Mouse (Mus musculus) hindbrain, embryonic 16.5 days (tissue): ENCODE data around the gene Flywch1. TPM values are rescaled to one million over a fixed set of nuclear protein-coding genes. Genes with fewer than 3 reads are reported as not detected.
A peak's percentile ranks its signal among the peaks of the same experiment; 100 is the strongest.

Experiments
- ATAC-seq: fragments of 200-750 bp; cut with Nextera tagmentation; 2 replicates; pipeline ENCODE4 v1.8.0; 2017; ENCODE audit warnings: moderate TSS enrichment, moderate library complexity
- H3K27ac ChIP-seq: fragments of 300-500 bp; sonication (generic); 2 replicates; pipeline ENCODE4 v1.5.1; 2014; ENCODE audit warnings: low read depth, mild to moderate bottlenecking, control low read depth, low read length, moderate library complexity
- H3K27me3 ChIP-seq: fragments of 300-500 bp; sonication (generic); replicated peaks from 2 replicates; pipeline ENCODE4 v1.6.1; 2014; ENCODE audit warnings: low read length; ENCODE audit not compliant: control insufficient read depth, insufficient read depth
- H3K36me3 ChIP-seq: fragments of 300-500 bp; sonication (generic); 2 replicates; pipeline ENCODE4 v1.6.1; 2014; ENCODE audit warnings: mild to moderate bottlenecking, low read length, moderate library complexity, mixed read lengths; ENCODE audit not compliant: control insufficient read depth, insufficient read depth
- H3K4me1 ChIP-seq: fragments of 300-500 bp; sonication (generic); 2 replicates; pipeline ENCODE4 v1.6.1; 2014; ENCODE audit warnings: low read depth, low read length; ENCODE audit not compliant: control insufficient read depth, insufficient read depth
- H3K4me2 ChIP-seq: fragments of 300-500 bp; sonication (generic); 2 replicates; pipeline ENCODE4 v1.6.1; 2014; ENCODE audit warnings: mild to moderate bottlenecking, low read length, control low read depth, moderate library complexity
- H3K4me3 ChIP-seq: fragments of 300-500 bp; sonication (generic); 2 replicates; pipeline ENCODE4 v1.5.1; 2014; ENCODE audit warnings: mild to moderate bottlenecking, low read length, control low read depth, moderate library complexity
- H3K9ac ChIP-seq: fragments of 300-500 bp; sonication (generic); 2 replicates; pipeline ENCODE4 v1.6.1; 2014; ENCODE audit warnings: low read depth, mild to moderate bottlenecking, control low read depth, low read length, moderate library complexity
- H3K9me3 ChIP-seq: fragments of 300-500 bp; sonication (generic); 2 replicates; pipeline ENCODE4 v1.6.1; 2014; ENCODE audit warnings: mild to moderate bottlenecking, low read length, moderate library complexity; ENCODE audit not compliant: control insufficient read depth
- WGBS: fragments of 180-500 bp; shearing (Covaris S2); extraction: QIAGEN DNeasy Blood & Tissue Kit; methylation state at CpG from one replicate; pipeline ENCODE4 v1.1.7; 2014; 5-methylcytosine and 5-hydroxymethylcytosine counted together
- polyA plus RNA-seq: library from polyadenylated mRNA; unstranded; fragments of >200 nt; fragmentation: Nextera tagmentation; extraction: Ambion mirVana; gene quantifications from 2 replicates; pipeline ENCODE4 v1.2.1, GENCODE M21; 2015

The Flywch1 gene
- polyA plus RNA-seq, 1 experiment from 2014 or later = 203 TPM

DNA sequence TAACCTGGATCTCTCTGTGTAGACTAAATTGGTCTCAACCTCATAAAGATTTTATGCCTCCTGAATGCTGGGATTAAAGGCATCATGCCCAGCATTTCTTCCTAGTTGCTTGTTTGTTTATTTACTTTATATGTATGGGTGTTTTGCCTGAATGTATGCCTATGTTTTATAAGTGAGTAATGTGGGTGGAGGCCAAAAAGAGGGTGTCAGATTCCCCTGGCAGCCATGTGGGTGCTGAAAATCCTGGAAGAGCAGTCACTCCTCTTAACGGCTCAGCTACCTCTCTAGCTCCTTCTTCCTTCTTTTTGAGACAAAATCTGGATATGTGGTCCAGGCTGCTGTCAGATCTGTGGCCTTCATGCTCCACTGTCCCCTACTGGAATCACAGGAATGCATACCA, 41.0 kb downstream of the Flywch1 start:
- Histone ChIP-seq H3K27me3 (no peaks in the 10 kb centered on the region), H3K9ac (no peak overlapping the region), H3K4me3 (no peak overlapping the region), H3K36me3 (no peaks in the 10 kb centered on the region; the same call in 1 of the 2 replicates), H3K9me3 (no peaks in the 10 kb centered on the region), H3K4me2 (no peak overlapping the region), H3K4me1 (peaks cover 9% of the 10 kb centered on the region), H3K27ac (no peak overlapping the region)
- WGBS = 70% methylated on average over 1 of the region's 1 CpGs
- ATAC-seq = no peak

- Histone ChIP-seq H3K27me3 (no peaks in the 10 kb centered on the region), H3K4me2 (peak overlapping the region; percentile 96), H3K4me3 (peak overlapping the region; percentile 92), H3K4me1 (peaks cover 10% of the 10 kb centered on the region), H3K9me3 (no peaks in the 10 kb centered on the region), H3K27ac (peak overlapping the region; percentile 63; the same call in 1 of the 2 replicates), H3K36me3 (no peaks in the 10 kb centered on the region), H3K9ac (peak overlapping the region; percentile 77)
- 0% methylated on average over 16 of the region's 20 CpGs for WGBS
- ATAC-seq = peak; percentile 85
These were observed 44.7 kb downstream of the Flywch1 start for GRCm38 (mm10) chr17:23726758-23727142.

GRCm38 (mm10) chr17:23725999-23726757, 45.2 kb downstream of the Flywch1 start, which contains the start of gene Pkmyt1:
TSS of gene Pkmyt1 (plus strand) at chr17:23726336.
- no peaks in the 10 kb centered on the region for H3K27me3 ChIP-seq
- ATAC-seq = peak; percentile 95
- H3K4me1 ChIP-seq = peaks cover 10% of the 10 kb centered on the region
- no peaks in the 10 kb centered on the region for H3K36me3 ChIP-seq
- no peaks in the 10 kb centered on the region for H3K9me3 ChIP-seq
- H3K9ac ChIP-seq = peak within 1 kb of the TSS; percentile 77
- peak within 1 kb of the TSS; percentile 72 for H3K27ac ChIP-seq
- H3K4me2 ChIP-seq = peak within 1 kb of the TSS; percentile 96
- H3K4me3 ChIP-seq = peak within 1 kb of the TSS; percentile 92
- under 1% methylated on average over 51 of the region's 73 CpGs for WGBS

DNA sequence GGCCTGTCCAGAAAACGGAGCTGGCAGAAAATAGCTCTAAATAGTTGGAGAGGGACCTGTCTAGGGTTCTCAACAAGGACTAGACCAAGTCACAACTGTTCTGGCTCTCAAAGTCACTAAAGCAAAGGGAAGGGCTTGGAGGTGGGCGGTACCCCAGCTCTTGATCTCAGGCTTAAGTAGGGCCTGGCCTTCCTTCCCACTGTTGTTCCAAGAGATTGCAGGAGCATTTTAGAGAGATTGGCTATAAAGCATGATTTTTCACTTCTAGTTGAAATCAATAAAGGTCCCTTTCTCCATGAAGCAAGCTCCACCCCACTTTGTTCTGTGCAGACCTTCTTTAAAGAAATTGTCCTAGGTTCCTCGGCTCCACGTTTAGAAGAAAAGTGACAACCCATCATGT, 45.9 kb downstream of the Flywch1 start:
- WGBS = 67% methylated on average over 4 of the region's 4 CpGs
- peaks cover 10% of the 10 kb centered on the region for H3K4me1 ChIP-seq
- H3K27ac ChIP-seq = peak overlapping the region; percentile 72
- peak overlapping the region; percentile 77 for H3K9ac ChIP-seq
- no peaks in the 10 kb centered on the region for H3K27me3 ChIP-seq
- no peaks in the 10 kb centered on the region for H3K36me3 ChIP-seq
- H3K9me3 ChIP-seq = no peaks in the 10 kb centered on the region
- H3K4me2 ChIP-seq = peak overlapping the region; percentile 96
- ATAC-seq = no peak
- H3K4me3 ChIP-seq = peak overlapping the region; percentile 92

DNA sequence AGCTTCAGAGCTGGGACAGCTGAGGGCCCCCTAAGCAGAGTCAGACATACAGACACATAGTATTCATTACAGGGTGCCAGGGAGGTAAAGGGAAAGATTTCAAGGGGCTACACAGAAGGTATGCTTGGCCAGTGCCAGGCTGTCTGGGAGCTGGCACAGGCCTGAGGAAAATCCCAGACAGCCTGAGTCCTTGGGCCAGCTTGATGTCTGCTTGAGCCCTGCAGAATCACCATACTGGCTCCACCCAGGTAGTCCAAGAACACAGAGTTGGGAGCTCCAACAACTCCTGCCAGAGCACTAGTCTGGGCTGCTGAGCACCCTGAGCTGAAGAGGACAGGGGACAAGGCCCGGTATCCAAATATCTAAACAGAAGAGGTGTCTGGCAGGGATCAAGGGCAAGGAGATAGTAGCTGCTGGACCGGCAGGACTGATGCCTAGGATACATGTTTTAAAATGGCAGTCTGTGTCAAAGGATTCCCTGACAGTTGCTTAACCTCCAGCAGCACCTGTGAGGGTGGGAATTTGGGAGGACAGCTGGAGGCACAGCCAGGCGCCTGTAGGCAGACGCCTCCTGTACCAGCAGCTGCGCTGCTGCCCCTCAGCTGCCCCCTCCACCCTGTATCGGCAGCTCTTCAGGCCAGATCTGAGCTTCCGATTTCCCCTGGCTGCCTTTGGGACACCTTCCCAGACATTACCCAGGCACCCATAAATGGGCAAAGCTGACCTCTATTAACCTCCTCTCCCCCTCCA, 48.9 kb downstream of the Flywch1 start, which contains the start of gene 1520401A03Rik:
Gene 1520401A03Rik (minus strand): TSS at position 408 of the 750 bp plus-strand sequence.
- no peaks in the 10 kb centered on the region for H3K9me3 ChIP-seq
- no peak within 1 kb of the TSS for H3K4me3 ChIP-seq
- no peak within 1 kb of the TSS for H3K9ac ChIP-seq
- no peaks in the 10 kb centered on the region for H3K36me3 ChIP-seq
- H3K27ac ChIP-seq = no peak within 1 kb of the TSS
- 66% methylated on average over 7 of the region's 7 CpGs for WGBS
- H3K4me1 ChIP-seq = peaks cover 10% of the 10 kb centered on the region
- H3K4me2 ChIP-seq = no peak within 1 kb of the TSS
- no peaks in the 10 kb centered on the region for H3K27me3 ChIP-seq
- ATAC-seq = no peak

- WGBS = 87% methylated on average over 2 of the region's 2 CpGs
- Histone ChIP-seq H3K4me1 (peaks cover 8% of the 10 kb centered on the region), H3K9me3 (no peaks in the 10 kb centered on the region), H3K27ac (no peak overlapping the region), H3K4me3 (no peak overlapping the region), H3K27me3 (no peaks in the 10 kb centered on the region), H3K9ac (no peak overlapping the region), H3K36me3 (no peaks in the 10 kb centered on the region), H3K4me2 (no peak overlapping the region)
- ATAC-seq = no peak
These were observed 49.5 kb downstream of the Flywch1 start for GRCm38 (mm10) chr17:23721886-23722285.

GRCm38 (mm10) chr17:23719455-23719854, 51.9 kb downstream of the Flywch1 start:
- Histone ChIP-seq H3K4me3 (no peak overlapping the region), H3K36me3 (no peaks in the 10 kb centered on the region), H3K9me3 (no peaks in the 10 kb centered on the region), H3K9ac (no peak overlapping the region), H3K27ac (no peak overlapping the region), H3K4me1 (no peaks in the 10 kb centered on the region), H3K27me3 (no peaks in the 10 kb centered on the region), H3K4me2 (no peak overlapping the region)
- 7% methylated on average over 1 of the region's 1 CpGs for WGBS
- no peak for ATAC-seq

DNA sequence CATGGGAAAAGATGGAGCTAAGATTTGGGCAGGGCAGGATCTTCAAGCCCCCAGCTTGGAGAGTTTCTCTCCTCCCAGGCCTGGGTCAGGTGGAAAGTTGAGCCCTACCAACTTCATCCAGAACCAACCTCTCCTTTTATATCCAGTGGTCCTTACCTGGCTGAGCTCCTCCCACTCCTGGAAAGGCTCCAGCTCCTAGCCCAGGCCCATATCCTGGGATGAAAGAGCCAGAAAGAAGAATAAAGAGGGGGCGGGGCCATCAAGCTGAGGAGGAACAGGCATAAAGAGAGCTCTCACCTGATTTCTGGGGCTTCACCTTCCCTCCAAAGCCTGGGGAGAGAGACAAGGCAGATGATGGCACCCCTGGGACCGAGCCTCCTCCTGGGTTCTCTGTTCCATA, 54.4 kb downstream of the Flywch1 start:
- no peaks in the 10 kb centered on the region for H3K36me3 ChIP-seq
- no peak overlapping the region for H3K9ac ChIP-seq
- no peak overlapping the region for H3K4me2 ChIP-seq
- WGBS = 72% methylated on average over 2 of the region's 2 CpGs
- H3K27ac ChIP-seq = no peak overlapping the region
- H3K4me3 ChIP-seq = no peak overlapping the region
- H3K27me3 ChIP-seq = no peaks in the 10 kb centered on the region
- no peaks in the 10 kb centered on the region for H3K4me1 ChIP-seq
- no peaks in the 10 kb centered on the region for H3K9me3 ChIP-seq
- ATAC-seq = no peak

DNA sequence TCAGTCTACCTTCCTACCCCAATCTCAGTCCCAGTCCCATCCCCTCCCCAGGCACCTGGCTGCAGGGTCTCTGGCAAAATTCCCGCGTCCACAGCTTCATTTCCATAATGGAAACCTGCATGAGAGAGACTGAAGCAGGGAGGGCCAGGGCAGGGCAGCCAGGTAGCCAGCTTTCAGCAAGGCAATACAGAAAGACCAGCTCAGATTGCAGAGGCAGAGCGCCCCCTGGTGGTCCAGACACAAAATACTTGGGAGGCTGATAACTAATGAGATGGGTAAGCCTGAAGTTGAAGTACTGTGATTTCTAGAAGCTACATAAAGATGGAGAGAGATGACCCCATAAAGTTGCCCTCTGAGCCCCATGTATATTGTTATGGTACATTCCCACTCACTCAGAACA, 65.2 kb downstream of the Flywch1 start:
- Histone ChIP-seq H3K27ac (no peak overlapping the region), H3K9ac (no peak overlapping the region), H3K4me3 (no peak overlapping the region), H3K4me2 (no peak overlapping the region), H3K27me3 (no peaks in the 10 kb centered on the region; the same call in 1 of the 2 replicates), H3K9me3 (no peaks in the 10 kb centered on the region), H3K4me1 (no peaks in the 10 kb centered on the region), H3K36me3 (no peaks in the 10 kb centered on the region)
- 0% methylated on average over 3 of the region's 3 CpGs for WGBS
- ATAC-seq = peak; percentile 64
